Mouse (Mus musculus): ENCODE results near the gene Spindoc.

Gene Spindoc

GRCm38 (mm10) chr19:7382903-7383865 is at the start of gene Spindoc:
Gene Spindoc (minus strand): TSS chr19:7382994.
- peak; percentile 98 to 99 for DNase-seq (ENCODE audit: low spot score in 2 of 2)

- no peak for DNase-seq (ENCODE audit: low spot score in 2 of 2)
Observed at GRCm38 (mm10) chr19:7425398-7425775, 42.6 kb upstream of the Spindoc start.

GRCm38 (mm10) chr19:7424590-7425397 is 42.0 kb upstream of the Spindoc start:
- peak in 1 of 2 experiments; percentile 35 for DNase-seq (ENCODE audit: low spot score in 2 of 2)

- no peak for DNase-seq (ENCODE audit: low spot score in 2 of 2)
Observed at GRCm38 (mm10) chr19:7424131-7424530, 41.3 kb upstream of the Spindoc start.

GRCm38 (mm10) chr19:7423656-7424030 is 40.8 kb upstream of the Spindoc start:
- no peak for DNase-seq (ENCODE audit: low spot score in 2 of 2)

- peak; percentile 70 to 76 for DNase-seq (ENCODE audit: low spot score in 2 of 2)
Observed at GRCm38 (mm10) chr19:7423028-7423655, 40.3 kb upstream of the Spindoc start.

GRCm38 (mm10) chr19:7422656-7423027 is 39.8 kb upstream of the Spindoc start:
- peak in 1 of 2 experiments; percentile 31 for DNase-seq (ENCODE audit: low spot score in 2 of 2)

- DNase-seq (ENCODE audit: low spot score in 2 of 2): peak; percentile 68 to 79
Observed at GRCm38 (mm10) chr19:7421602-7422591, 39.1 kb upstream of the Spindoc start.

GRCm38 (mm10) chr19:7420841-7421601 is 38.2 kb upstream of the Spindoc start:
- no peak for DNase-seq (ENCODE audit: low spot score in 2 of 2)

GRCm38 (mm10) chr19:7420108-7420507 is 37.3 kb upstream of the Spindoc start:
- no peak for DNase-seq (ENCODE audit: low spot score in 2 of 2)

GRCm38 (mm10) chr19:7419134-7419533 is 36.3 kb upstream of the Spindoc start:
- no peak for DNase-seq (ENCODE audit: low spot score in 2 of 2)

- DNase-seq (ENCODE audit: low spot score in 2 of 2): peak; percentile 65 to 71
Observed at GRCm38 (mm10) chr19:7417911-7418849, 35.4 kb upstream of the Spindoc start.

- peak; percentile 65 to 70 for DNase-seq (ENCODE audit: low spot score in 2 of 2)
Observed at GRCm38 (mm10) chr19:7416834-7417735, 34.3 kb upstream of the Spindoc start, which contains the start of gene 2700081O15Rik. Gene 2700081O15Rik (plus strand): TSS chr19:7417625.

GRCm38 (mm10) chr19:7415916-7416833 is 33.4 kb upstream of the Spindoc start:
- no peak for DNase-seq (ENCODE audit: low spot score in 2 of 2)

- DNase-seq (ENCODE audit: low spot score in 2 of 2): no peak
Observed at GRCm38 (mm10) chr19:7412361-7412760, 29.6 kb upstream of the Spindoc start.

GRCm38 (mm10) chr19:7404623-7405229 is 21.9 kb upstream of the Spindoc start:
- DNase-seq (ENCODE audit: low spot score in 2 of 2): no peak
